Mouse (Mus musculus): ENCODE data around the gene Lmna. TPM values are rescaled to one million over a fixed set of nuclear protein-coding genes. Genes with fewer than 3 reads are reported as not detected.
A peak's percentile ranks its signal among the peaks of the same experiment; 100 is the strongest.

The Lmna gene
- polyA plus RNA-seq, 1 experiment: 51.4 TPM

DNA sequence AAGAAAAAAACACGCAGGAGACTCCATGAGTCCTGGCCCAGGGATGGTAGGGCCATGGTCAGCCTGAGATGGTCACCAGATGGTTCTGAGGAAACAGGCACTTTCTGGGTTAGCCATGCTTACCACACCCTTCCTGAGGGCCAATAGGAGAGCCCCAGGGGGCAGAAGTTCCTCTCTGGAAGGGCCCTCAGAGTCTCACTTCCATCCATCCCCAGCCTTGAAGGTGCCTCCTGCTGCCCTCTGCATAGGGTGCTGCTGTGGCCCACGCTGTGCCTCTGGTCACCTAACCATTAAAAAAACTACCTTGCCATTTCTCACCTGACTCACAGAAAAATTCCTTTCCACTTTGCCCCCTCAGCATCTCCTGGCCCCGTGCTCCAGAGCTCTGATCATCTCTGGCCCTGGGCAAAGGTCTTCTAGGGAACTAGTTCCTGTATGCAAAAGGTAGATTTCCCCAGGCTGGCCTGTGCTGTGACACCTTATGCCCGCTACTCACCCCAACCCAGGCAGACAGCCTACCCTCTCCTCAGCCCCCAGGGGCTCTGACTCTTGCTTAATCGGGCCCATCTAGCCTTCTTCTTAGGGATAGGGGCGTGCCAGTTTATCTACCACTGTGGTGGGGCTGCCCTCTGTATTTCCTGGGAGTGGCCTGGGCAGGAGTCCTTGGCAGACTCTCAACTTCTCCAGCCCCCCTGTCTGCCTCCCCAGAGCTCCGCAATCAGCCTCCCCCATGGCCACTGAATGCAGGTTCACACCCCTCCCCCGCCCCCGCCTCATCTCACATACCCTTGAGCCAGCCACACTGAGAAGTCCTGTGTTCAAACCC is 54.8 kb downstream of the Lmna start:
- Histone ChIP-seq H3K27me3 (ENCODE audit: control insufficient read depth, insufficient read depth, low read length) (no peaks in the 10 kb centered on the region), H3K4me3 (replicated peaks; ENCODE audit: insufficient read depth, low read depth, low read length) (no peak overlapping the region), H3K4me1 (ENCODE audit: control insufficient read depth, insufficient read depth, low read length) (peaks cover 22% of the 10 kb centered on the region), H3K27ac (ENCODE audit: insufficient read depth, low read length) (no peak overlapping the region)
- TF ChIP-seq CTCF (IDR thresholded peaks at IDR 0.05; ENCODE audit: borderline replicate concordance, insufficient read depth, low read depth, low read length): no peak
- TF ChIP-seq POLR2A (IDR thresholded peaks at IDR 0.05; ENCODE audit: borderline replicate concordance, insufficient read depth, low read length): no peak
- 66% methylated on average over 9 of the region's 9 CpGs for WGBS
- DNase-seq: no peak

DNA sequence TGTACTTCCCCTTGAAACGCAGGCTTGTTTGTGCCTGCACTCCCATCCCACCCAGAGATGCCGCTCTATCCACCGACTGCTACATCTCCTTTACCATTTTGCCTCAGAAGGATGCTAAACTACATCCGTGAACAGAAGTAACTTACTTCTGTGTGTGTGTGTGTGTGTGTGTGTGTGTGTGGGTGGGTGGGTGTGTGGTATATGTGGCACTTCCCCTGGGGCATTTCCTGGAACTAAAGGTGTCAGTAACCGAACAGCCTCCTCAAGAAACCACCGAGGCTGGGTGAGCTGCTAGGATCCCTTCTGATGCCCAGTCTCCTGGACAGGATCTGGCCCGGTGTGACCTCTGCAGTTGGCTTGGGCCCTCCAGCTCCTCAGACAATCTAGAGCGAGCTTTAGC is 55.8 kb downstream of the Lmna start:
- TF ChIP-seq CTCF (IDR thresholded peaks at IDR 0.05; ENCODE audit: borderline replicate concordance, insufficient read depth, low read depth, low read length) (no peak), POLR2A (IDR thresholded peaks at IDR 0.05; ENCODE audit: borderline replicate concordance, insufficient read depth, low read length) (no peak)
- Histone ChIP-seq H3K4me1 (ENCODE audit: control insufficient read depth, insufficient read depth, low read length) (peaks cover 29% of the 10 kb centered on the region), H3K27ac (ENCODE audit: insufficient read depth, low read length) (no peak overlapping the region), H3K4me3 (replicated peaks; ENCODE audit: insufficient read depth, low read depth, low read length) (no peak overlapping the region), H3K27me3 (ENCODE audit: control insufficient read depth, insufficient read depth, low read length) (no peaks in the 10 kb centered on the region)
- DNase-seq: no peak
- WGBS: 87% methylated on average over 8 of the region's 8 CpGs

DNA sequence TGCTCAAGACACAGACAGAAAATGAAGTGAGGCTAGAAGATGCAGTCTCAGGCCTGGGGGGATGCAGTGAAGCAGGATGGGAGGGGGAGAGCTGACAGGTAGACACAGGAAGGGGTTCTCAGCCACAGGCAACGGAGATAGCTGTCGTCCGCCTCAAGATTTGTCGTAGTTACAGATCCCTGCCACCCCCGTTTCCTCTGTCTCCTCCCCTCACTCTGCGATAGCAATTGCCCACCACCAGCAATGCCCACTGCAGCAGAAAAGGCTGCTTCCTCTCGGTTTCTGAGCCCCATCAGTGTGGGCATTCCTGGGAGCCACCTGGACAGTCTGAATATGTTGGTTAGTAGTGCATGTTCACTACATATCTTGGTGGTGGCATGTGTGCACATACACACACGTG is 56.4 kb downstream of the Lmna start:
- TF ChIP-seq POLR2A (IDR thresholded peaks at IDR 0.05; ENCODE audit: borderline replicate concordance, insufficient read depth, low read length) (no peak), CTCF (IDR thresholded peaks at IDR 0.05; ENCODE audit: borderline replicate concordance, insufficient read depth, low read depth, low read length) (no peak)
- WGBS: 83% methylated on average over 8 of the region's 8 CpGs
- no peak for DNase-seq
- Histone ChIP-seq H3K4me3 (replicated peaks; ENCODE audit: insufficient read depth, low read depth, low read length) (no peak overlapping the region), H3K27me3 (ENCODE audit: control insufficient read depth, insufficient read depth, low read length) (no peaks in the 10 kb centered on the region), H3K27ac (ENCODE audit: insufficient read depth, low read length) (no peak overlapping the region), H3K4me1 (ENCODE audit: control insufficient read depth, insufficient read depth, low read length) (peaks cover 30% of the 10 kb centered on the region)

DNA sequence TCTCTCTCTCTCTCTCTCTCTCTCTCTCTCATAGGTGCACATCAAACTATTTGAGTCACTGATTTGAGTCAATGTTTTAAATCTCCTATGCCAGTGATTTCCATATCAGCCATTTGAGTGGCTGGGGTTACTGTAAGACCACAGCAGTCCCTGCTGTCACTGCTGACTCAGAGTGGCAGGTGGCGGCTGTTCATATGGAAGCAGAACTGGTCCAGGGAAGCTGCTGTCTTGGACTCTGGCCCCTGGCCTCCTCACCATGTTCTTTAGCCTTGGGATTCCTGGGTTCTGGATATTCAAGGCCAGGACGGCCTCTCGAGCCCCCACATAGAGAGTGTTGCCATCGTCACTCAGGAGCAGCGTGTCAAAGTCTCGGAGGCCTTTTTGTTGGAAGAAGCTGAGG is 57.0 kb downstream of the Lmna start:
- peak in 1 of 2 experiments; percentile 67 for DNase-seq
- H3K27me3 ChIP-seq (ENCODE audit: control insufficient read depth, insufficient read depth, low read length): no peaks in the 10 kb centered on the region
- peaks cover 30% of the 10 kb centered on the region for H3K4me1 ChIP-seq (ENCODE audit: control insufficient read depth, insufficient read depth, low read length)
- TF ChIP-seq CTCF (IDR thresholded peaks at IDR 0.05; ENCODE audit: borderline replicate concordance, insufficient read depth, low read depth, low read length) (no peak), POLR2A (IDR thresholded peaks at IDR 0.05; ENCODE audit: borderline replicate concordance, insufficient read depth, low read length) (no peak)
- H3K27ac ChIP-seq (ENCODE audit: insufficient read depth, low read length): no peak overlapping the region
- WGBS: 38% methylated on average over 6 of the region's 6 CpGs
- no peak overlapping the region for H3K4me3 ChIP-seq (replicated peaks; ENCODE audit: insufficient read depth, low read depth, low read length)

DNA sequence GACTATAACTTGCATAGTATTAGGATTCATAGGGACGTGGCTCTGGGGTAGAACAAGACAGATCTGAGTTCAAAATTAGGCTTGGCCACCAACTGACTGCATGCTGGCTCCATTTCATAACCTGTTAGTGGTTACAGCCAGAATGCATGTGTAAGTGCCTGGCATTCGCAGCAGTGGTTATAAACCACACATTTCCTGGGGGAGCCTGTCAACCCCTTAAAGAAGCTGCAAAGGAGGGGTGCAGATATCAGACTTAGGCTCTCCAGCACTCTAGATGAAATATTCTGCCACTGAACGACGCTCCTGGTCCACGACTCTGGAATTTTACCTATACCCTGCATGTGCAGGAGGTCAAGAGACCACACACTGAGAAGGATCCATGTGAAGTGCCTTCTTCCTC is 57.5 kb downstream of the Lmna start:
- TF ChIP-seq CTCF (IDR thresholded peaks at IDR 0.05; ENCODE audit: borderline replicate concordance, insufficient read depth, low read depth, low read length) (no peak), POLR2A (IDR thresholded peaks at IDR 0.05; ENCODE audit: borderline replicate concordance, insufficient read depth, low read length) (no peak)
- Histone ChIP-seq H3K4me3 (replicated peaks; ENCODE audit: insufficient read depth, low read depth, low read length) (no peak overlapping the region), H3K4me1 (ENCODE audit: control insufficient read depth, insufficient read depth, low read length) (peaks cover 30% of the 10 kb centered on the region), H3K27me3 (ENCODE audit: control insufficient read depth, insufficient read depth, low read length) (no peaks in the 10 kb centered on the region), H3K27ac (ENCODE audit: insufficient read depth, low read length) (no peak overlapping the region)
- no peak for DNase-seq
- WGBS: 34% methylated on average over 5 of the region's 5 CpGs

DNA sequence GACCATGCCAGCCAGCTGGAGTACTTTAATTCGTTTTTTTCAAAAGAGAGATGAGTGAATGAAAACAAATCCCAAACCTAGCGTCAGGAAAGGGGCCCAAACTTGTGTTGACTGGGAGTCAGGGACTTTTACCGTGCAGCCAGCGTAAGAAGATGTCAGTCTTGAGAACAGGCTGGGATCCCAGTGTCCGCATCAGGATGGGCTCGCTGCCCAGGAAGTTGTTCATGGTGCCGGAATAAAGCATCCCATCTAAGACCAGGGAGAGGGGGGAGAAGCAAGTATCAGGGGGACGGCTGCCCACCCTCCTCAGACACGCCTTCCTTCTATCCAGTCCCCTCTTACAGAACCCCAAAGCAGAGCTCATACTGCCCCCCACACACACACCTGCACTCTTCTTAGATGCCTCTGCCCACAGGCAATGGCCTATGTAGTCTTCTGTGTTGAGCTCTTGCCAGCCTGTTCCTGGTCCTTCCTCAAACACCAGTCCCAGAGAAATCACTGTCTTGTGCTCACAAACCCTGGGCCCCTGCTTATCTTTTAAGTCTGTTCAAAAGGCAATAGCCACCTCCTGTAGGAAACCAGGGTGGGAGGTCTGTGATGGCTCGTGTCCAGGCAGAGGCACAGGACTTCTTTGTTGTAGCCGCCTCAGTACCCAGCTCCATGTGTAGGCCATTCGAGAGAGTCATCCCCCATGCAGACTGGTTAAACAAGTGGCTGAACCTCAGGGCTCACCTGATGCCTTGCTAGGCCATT is 59.2 kb downstream of the Lmna start:
- Histone ChIP-seq H3K27ac (ENCODE audit: insufficient read depth, low read length) (no peak overlapping the region), H3K4me3 (replicated peaks; ENCODE audit: insufficient read depth, low read depth, low read length) (no peak overlapping the region), H3K27me3 (ENCODE audit: control insufficient read depth, insufficient read depth, low read length) (no peaks in the 10 kb centered on the region), H3K4me1 (ENCODE audit: control insufficient read depth, insufficient read depth, low read length) (peaks cover 35% of the 10 kb centered on the region)
- WGBS: 75% methylated on average over 12 of the region's 12 CpGs
- TF ChIP-seq POLR2A (IDR thresholded peaks at IDR 0.05; ENCODE audit: borderline replicate concordance, insufficient read depth, low read length) (no peak), CTCF (IDR thresholded peaks at IDR 0.05; ENCODE audit: borderline replicate concordance, insufficient read depth, low read depth, low read length) (no peak)
- no peak for DNase-seq

DNA sequence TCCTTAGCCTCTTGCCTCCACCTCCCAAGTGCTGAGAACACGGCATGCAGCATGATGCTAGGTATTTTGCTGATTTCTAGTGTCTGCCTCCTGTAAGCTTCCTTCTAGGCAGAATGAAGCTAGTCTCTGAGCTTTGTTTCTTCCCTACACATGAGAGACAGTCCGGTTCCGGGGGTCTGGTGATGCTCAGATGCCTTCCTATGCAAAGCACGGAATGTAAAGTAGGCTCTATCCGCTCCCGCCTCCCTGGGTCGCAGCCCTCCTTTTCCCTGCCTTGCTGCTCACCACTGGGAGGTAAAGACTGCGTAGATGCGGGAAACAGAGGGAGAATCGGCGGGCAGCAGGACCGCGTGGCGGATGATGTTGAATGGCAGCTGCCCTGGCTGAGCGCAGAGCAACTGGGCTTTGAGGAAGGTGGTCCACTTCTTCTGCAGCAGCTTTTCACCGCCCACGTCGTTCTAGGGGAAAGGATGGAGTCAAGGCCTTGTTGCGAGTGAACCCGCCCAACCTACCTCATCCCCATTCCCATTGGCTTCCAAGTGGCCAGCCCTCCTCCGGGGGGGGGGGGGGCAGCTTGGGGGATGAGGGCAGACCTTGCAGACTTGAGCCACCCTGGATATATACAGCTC is 60.2 kb downstream of the Lmna start:
- H3K4me1 ChIP-seq (ENCODE audit: control insufficient read depth, insufficient read depth, low read length): peaks cover 33% of the 10 kb centered on the region
- TF ChIP-seq CTCF (IDR thresholded peaks at IDR 0.05; ENCODE audit: borderline replicate concordance, insufficient read depth, low read depth, low read length) (no peak), POLR2A (IDR thresholded peaks at IDR 0.05; ENCODE audit: borderline replicate concordance, insufficient read depth, low read length) (peak; percentile 40; the same call in 1 of the 2 replicates)
- peak; percentile 77 to 79 for DNase-seq
- no peaks in the 10 kb centered on the region for H3K27me3 ChIP-seq (ENCODE audit: control insufficient read depth, insufficient read depth, low read length)
- peak overlapping the region; percentile 67 for H3K4me3 ChIP-seq (replicated peaks; ENCODE audit: insufficient read depth, low read depth, low read length)
- WGBS: 21% methylated on average over 21 of the region's 21 CpGs
- H3K27ac ChIP-seq (ENCODE audit: insufficient read depth, low read length): peak overlapping the region; percentile 61
